Mouse (Mus musculus) stomach, postnatal 0 days (tissue): ENCODE results near the gene Agxt.

Source experiments
- CTCF ChIP-seq: IDR thresholded peaks from 2 replicates; pipeline ENCODE4 v1.5.1; 2016; ENCODE audit warnings: antibody characterized with exemption, low read depth, mild to moderate bottlenecking, moderate library complexity
- EP300 ChIP-seq: optimal IDR thresholded peaks from 2 replicates; pipeline ENCODE3; 2016; ENCODE audit warnings: antibody characterized with exemption

DNA sequence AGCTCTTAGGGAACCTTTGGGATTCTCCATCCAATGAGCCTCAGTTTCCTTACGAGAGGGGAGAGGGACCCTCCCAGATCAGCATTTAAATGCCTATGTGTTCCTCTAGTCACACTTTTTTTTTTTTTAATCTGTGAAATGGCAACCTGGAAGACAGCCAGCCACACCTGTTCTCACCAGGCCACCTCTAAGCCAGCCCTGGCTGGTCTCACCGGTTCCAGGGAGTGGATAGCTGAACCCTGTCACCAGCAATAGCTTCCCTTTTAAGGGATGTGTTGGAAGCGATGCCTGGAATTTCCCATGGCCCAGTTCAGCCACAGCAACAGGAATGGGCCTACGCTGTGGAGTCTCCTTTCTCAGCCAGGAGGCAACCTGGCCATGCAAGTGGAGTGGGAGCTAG lies 22.5 kb downstream of the Agxt start:
- TF ChIP-seq CTCF, result no peak
- no peak for TF ChIP-seq EP300
